Mouse (Mus musculus) urinary bladder, postnatal 4 days (tissue): ENCODE data around the gene Sdccag8.

Experiments
- DNase-seq, 2 experiments: peaks; one replicate each; pipeline ENCODE4 v3.0.0; 2021 to 2022; ENCODE audit warnings: low spot score in 2 of 2

Gene Sdccag8

GRCm38 (mm10) chr1:176943126-176943525 lies 128.7 kb downstream of the Sdccag8 start:
- DNase-seq: no peak

- no peak for DNase-seq
These were observed 129.5 kb downstream of the Sdccag8 start for GRCm38 (mm10) chr1:176943987-176944386.

- no peak for DNase-seq
These were observed 130.2 kb downstream of the Sdccag8 start for GRCm38 (mm10) chr1:176944458-176945174.

- DNase-seq: no peak
These were observed 130.7 kb downstream of the Sdccag8 start for GRCm38 (mm10) chr1:176945175-176945540.

- no peak for DNase-seq
These were observed 131.8 kb downstream of the Sdccag8 start for GRCm38 (mm10) chr1:176946031-176946795.

- DNase-seq: no peak
These were observed 132.3 kb downstream of the Sdccag8 start for GRCm38 (mm10) chr1:176946796-176947181.

GRCm38 (mm10) chr1:176948861-176949260 lies 134.4 kb downstream of the Sdccag8 start:
- DNase-seq: no peak

GRCm38 (mm10) chr1:176949320-176949719 lies 134.9 kb downstream of the Sdccag8 start:
- no peak for DNase-seq

- no peak for DNase-seq
These were observed 135.6 kb downstream of the Sdccag8 start for GRCm38 (mm10) chr1:176950061-176950460.

GRCm38 (mm10) chr1:176951836-176952235 lies 137.4 kb downstream of the Sdccag8 start:
- no peak for DNase-seq

GRCm38 (mm10) chr1:176958311-176958710 lies 143.9 kb downstream of the Sdccag8 start:
- DNase-seq: no peak

GRCm38 (mm10) chr1:176961716-176962115 lies 147.3 kb downstream of the Sdccag8 start:
- no peak for DNase-seq

- no peak for DNase-seq
These were observed 148.4 kb downstream of the Sdccag8 start for GRCm38 (mm10) chr1:176962894-176963293.

- DNase-seq: no peak
These were observed 152.8 kb downstream of the Sdccag8 start for GRCm38 (mm10) chr1:176967299-176967698.

GRCm38 (mm10) chr1:176970635-176971478 lies 156.4 kb downstream of the Sdccag8 start:
- DNase-seq: no peak

GRCm38 (mm10) chr1:176971479-176971797 lies 157.0 kb downstream of the Sdccag8 start:
- DNase-seq: no peak

GRCm38 (mm10) chr1:176973356-176974088 lies 159.1 kb downstream of the Sdccag8 start:
- no peak for DNase-seq

- DNase-seq: no peak
These were observed 164.8 kb downstream of the Sdccag8 start for GRCm38 (mm10) chr1:176979235-176979634.

GRCm38 (mm10) chr1:176980140-176980539 lies 165.7 kb downstream of the Sdccag8 start:
- no peak for DNase-seq

- no peak for DNase-seq
These were observed 166.4 kb downstream of the Sdccag8 start for GRCm38 (mm10) chr1:176980801-176981400.

GRCm38 (mm10) chr1:176981511-176981910 lies 167.1 kb downstream of the Sdccag8 start:
- no peak for DNase-seq
